Mouse (Mus musculus) heart, adult 11 months (tissue): ENCODE measurements around the gene Apobec2.

Experiments
- DNase-seq: peaks from one replicate; pipeline ENCODE4 v3.0.0; 2022

The Apobec2 gene

DNA sequence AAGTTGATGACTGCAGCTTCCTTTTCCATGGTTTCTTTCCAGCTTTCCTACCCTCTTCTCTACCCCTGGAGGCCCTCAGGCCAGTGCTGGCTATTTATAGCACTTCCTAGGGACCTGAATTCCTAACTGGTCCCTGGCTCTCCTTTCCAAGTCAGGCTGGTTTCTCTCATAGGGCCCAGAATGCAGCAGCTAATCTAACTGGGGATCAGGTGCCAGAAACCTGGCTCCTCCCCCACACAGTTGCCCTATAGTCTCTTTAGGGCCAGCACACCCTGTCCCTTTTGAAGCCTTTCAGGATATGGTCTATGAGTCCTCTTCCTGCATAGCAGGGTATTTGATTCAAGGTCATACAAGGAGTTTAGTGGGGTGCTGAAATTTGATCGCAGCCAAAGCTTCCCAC is 3.8 kb upstream of the Apobec2 start:
- DNase-seq: peak; percentile 96

DNA sequence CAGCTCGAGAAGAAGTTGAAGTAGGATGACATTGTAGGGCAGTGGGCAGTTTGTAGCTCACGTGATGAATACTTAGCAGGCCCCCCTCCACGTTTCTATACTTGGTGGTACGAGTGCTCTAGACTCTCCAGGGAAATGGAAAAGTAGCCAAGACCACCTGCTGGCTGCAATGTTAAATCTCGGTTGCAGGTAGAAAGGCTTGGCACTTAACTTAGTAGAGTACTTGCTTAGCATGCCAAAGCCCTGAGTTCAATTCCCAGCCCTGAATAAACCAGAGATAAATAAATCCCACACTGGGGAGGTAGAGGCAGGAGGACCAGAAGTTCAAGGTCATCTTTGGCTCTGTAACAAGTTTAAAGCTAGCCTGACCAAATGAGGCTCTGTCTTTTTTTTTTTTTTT is 1.7 kb upstream of the Apobec2 start:
- DNase-seq: no peak

DNA sequence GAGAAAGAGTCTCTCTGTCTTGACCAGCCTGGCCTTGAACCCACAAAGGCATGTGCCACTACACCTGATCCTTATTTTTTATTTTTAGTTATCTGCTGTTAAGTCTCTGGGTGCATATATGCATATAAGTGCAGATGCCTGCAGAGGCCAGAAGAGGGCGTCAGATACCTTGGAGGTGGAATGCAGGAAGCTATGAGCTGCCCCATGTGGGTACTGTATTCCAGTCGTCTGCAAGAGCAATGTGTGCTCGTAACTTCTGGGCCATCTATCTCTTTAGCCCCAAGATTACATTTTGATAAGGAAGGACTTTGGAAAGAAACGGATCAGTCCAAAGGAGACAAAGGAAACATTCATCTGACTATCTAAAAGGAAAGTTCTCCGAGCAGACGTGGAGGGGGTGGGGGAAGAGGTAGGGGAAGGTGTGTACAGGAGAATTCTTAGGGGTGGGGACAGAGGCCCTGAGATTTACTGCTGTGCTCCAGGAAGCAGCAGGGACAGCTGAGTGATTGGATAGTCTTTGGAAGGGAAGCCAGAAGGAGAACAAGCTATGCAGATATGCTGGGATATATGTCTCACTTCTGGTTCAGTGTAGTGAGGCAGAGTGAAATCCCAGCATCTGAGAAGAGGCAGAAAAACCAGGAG is 1.1 kb upstream of the Apobec2 start:
- no peak for DNase-seq

DNA sequence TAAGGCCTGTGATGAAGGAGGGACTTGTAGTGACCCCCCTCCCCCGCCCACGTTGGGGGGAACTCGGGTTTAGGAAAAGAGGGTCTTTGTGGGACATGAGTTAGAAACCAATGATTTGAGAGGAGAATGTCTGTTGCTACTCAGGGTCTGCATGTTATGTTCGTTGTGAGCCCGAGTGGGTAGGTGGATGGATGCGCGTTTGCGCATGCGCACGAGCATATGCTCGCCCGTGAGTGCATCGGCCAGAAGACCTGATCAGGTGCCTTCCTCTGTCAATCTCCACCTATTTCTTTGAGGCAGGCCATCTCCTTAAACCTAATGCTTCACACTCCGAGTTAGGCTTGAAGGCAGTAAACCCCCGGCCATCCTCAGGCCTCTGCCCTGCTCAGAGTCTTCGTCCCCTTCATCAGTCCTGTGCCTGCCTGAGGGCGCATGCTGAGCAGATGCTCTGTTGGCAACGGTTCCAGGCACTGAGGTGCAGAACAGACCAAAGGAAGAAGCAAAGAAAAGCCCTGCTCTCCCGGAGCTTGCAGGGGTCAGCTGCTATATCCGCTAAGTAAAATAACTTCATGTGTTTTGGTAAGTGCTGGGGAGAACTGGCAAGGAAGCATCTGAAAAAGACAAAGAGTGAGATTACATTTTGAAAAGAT is 401 bp upstream of the Apobec2 start:
- DNase-seq: no peak

DNA sequence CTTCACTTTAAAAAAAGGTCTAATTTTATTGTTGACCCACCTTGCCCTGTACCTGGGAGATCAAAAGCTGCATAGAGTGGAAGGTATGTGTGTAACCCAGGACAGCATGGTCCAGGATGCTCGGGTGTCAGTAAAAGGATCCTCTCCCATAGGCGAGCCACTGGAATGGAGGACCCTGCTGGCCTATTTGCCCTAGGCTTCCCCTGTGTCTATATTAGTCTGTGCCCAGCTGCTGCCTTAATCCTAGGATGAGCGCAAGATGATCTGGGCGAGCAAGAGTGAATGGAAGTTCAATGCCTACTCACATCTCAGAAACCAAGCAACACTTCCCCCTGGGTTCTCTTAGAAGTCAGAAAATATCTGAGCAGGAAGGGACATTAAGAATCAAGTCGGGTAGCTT is 1.7 kb downstream of the Apobec2 start:
- DNase-seq: no peak

DNA sequence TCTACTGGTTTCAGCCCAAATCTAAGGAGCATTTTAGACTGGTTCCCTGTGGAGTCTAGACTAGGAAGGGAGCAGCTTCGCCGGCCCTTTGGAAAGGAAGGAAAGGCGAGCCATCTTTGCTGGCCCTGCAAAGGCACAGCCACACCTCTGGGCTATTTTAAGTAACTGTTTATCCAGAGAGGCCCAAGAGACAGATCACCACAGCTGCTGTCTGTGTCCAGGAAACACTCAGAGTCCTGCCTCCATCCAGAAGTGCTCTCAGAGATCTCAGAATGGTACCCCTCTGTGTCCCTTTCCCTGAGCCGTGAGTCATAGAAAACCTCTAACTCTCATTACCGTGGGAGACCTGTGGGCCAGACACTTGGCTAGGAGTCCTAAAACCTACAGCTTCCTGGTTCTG is 2.3 kb downstream of the Apobec2 start:
- peak; percentile 96 for DNase-seq

DNA sequence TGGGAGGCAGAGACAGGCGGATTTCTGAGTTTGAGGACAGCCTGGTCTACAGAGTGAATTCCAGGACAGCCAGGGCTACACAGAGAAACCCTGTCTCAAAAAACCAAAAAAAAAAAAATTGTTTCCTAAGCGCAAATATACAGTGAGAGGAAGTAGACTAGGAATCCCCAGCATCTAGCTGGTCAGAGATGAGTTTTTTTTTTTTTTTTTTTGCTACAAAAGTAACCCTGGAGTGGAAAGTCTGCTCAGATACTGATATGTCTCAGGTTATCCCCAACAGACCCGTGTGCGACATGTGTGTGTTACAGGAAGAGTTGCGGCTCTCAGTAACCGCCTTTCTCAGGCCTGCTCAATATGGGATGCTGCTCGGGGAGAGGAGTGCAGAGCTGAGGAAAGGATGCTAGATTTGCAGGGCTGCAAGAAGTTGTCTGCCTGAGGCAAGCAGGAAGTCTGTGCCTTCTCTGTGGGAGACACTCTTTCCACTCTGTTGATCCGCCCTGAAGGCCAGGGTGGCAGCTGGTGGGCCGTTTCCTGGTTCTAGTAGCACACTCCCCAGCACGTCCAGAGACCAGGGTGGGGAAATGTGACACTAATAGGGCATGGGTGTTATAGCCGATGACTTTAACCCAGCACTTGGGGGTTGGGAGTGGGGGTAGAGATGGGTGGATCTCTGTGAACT is 4.7 kb downstream of the Apobec2 start:
- no peak for DNase-seq

DNA sequence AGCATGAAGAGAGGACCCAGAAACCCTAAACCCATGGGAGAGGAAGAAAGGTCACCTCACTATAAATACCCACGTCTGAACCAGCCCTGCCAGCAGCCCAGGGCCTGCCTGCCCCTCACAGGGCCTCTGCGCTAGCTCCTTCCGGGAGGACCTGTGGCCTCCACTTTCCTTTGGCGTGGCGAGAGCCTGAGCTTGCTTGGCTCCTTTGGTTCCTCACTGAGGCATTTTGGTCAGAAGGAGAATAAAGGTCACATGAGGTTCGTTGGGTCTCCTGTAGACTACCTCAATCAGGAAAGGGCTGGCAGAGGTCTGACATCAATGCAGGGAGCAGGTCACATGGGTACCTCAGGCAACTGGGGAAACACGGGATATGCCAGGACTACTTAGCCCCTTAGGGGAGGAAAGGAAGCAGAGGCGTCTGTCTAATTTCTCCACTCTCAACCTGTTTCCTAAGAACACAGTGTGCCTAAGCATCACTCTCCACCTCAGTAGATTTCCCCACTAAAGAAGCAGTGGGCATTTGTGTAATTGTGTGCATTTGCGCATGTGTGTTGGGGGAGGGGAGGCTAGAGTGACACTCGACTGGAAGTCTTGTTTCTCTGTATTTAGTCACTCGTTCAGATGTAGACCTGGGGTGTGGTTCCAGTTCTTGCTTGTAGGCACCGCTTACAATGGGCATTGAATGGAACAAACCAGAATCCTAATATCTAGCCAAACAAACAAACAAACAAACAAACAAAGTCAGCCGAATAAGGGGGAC is 5.6 kb downstream of the Apobec2 start:
- peak; percentile 96 for DNase-seq

DNA sequence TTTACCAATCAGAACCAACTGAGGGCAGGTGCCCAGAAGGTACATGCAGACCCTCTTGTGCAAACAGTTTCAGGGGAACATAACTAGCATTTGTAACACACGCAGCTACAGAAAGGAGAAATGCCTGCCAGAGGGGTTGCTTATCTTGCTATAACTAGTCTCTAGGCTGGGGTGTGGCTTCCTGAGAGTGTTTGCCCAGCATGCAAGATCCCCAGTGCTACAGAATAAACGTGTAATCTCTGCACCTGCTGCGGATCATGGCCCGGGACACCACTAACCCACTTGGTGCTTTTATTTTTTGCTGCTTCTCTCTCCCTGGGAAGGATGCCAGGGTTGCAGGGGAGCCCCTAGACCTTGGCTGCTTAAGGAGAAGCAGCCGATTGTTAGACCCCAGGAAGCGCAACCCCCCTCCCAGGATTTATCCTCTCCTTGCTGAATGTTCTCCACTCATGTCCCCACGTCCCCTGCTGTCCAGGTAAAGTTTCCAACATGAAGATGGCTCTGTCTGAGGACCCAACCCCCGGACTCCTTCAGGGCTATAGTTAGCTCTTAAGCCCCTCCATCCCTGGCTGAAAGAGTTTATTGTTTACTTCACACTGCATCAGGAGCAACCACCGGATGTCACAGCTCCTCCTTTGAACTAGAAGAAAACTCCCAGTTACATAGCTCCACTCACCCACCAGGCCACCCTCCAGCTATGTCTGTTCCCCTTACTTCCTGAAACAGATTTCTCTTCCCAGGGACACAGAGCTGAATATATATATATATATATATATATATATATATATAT is 6.7 kb downstream of the Apobec2 start:
- peak; percentile 92 for DNase-seq

DNA sequence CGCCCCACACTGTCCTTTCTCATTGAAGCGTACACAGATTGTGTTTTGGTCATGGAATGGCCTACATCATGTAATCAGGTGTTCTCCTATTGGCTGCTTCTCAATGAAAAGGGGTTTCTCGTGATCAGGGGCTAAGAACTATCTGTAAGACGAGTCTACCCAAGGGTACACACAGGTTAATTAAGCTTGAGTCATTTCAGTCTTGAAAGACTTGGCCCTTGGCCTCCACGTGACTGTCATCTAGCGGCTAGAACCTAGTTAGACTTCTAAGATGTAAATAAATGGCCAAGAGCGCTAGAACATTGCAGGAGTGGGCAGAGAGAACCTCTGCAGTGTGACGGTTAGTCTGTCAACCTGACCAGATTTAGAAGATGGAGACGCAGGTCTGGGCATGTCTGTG is 8.5 kb downstream of the Apobec2 start:
- DNase-seq: no peak

DNA sequence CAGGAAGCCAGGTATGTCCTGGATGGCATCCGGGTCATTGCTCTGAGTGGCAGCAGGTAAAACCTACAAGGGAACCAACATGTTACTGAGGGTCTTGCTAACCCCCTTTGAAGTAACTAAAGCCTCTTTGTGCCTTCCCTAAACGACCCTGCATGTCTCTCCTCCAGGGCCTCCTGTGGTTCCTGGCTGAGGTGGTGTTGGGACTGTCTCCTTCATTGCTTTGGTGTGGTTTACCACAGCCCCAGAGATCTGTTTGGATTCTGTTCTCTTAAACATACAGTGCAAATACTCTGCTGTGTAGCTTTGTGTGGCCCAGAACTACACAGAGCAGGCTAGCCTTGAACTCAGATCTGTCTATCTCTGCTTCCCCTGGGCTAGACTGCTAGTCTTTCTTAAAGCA is 13.2 kb downstream of the Apobec2 start:
- DNase-seq: peak; percentile 55

DNA sequence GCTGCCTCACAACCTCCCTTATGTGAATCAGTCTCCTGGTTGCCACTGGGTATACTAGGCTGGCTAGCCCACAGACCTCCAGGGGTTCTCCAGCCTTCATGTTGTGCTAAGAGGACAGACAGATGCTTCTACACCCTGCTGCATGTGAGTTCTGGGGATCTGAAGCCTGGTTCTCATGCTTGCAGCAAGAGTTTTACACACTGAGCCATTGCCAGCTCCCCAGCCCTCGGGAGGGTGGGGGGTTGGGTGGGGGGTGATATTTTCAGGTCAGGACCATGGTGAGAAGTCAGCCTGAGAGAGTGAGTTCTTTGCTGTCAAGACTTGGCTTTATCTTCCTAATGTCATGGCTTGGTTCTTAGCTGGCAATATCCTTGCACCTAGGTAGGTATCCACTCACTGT is 13.9 kb downstream of the Apobec2 start:
- peak; percentile 86 for DNase-seq

DNA sequence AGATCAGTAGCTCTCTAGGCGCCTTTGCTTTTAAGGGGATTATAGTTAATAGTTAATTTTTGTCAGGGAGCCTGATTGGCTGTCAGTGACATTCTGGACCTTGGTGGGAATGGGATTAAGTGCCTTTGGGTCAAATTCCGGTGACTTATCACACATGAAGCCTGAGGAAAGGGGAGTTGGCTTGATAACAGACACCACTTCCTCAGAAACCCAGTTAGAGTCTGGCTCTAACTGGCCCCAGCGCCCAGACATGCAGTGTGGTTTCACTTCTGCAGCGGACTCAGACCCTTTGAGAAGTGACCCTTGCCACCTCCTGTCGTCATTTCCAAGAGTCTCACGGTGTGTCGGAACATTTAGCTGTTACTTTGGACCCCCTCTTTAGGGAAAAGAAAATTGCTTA is 14.6 kb downstream of the Apobec2 start:
- peak; percentile 95 for DNase-seq

DNA sequence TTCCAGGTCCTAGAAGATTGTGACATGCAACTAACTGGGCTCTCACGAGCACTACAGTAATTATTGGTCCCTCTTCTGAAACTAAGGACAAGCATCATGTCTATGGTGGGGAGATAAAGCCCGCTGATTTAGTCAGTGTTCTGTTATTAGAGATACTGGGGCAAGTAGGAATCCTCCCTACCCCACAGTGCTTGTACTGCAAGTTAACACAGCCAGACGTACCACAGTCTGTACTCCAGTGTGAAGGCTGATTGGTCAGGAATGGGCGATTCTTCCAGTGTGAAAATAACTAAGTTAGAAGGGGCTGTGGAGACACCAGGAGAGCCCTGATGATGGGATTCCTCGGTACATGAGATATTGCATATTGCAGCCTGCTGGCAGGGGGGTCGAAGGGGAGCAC is 15.2 kb downstream of the Apobec2 start:
- DNase-seq: no peak

DNA sequence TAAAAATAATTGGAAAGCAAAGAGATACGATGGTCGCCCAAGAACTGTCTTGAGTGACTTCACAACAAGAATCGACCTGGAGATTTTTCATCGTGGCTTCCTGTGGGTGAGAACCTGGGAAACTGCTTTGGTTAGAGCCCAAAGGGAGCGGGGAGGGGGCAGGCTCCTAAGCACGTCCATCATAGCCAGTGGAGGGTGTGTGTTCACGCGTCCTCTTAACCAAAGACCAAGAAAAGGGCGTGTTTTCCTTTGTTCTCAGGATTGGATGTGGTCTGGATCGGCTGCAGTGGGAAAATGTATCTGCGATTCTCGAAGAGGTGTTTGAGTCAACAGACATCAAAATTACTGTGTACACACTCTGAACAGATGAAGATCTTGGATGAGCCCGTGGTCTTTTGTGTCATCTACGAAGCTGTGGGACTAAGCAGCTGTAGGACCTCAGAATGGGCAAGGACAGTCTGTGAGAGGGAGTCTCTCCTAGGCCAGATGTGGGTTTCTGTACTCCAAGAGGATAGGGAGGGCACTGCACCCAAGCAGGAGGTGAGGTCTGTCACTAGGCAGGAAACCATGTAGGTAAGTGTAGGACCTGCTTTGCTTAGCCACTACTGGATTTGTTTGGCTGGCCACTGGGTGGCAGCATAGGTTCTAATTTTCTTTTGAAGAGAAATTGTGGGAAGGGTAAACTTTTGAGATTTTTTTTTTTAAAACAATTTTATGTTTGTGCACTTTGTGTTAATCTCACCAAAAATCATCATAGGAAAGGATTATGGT is 16.1 kb downstream of the Apobec2 start:
- DNase-seq: peak; percentile 94

DNA sequence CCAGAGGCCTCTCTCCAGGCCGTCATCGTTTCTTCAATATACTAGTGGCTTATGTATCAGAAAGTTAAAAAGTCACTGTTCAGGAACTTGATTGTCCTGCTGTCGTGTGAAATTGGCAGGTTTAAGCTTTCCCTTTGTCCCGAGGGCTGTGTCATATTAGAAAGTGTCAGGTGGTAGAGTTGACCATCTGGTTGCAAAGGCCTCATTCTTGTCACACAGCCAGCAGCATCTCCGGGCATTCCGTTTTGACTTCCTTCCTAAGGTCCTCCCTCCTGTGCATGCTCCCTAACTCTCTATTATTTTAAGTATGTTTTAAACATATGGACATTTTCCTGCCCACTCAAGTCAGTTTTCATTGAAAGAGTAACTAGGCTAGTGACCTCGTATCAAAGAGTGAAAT is 16.7 kb downstream of the Apobec2 start:
- peak; percentile 93 for DNase-seq

DNA sequence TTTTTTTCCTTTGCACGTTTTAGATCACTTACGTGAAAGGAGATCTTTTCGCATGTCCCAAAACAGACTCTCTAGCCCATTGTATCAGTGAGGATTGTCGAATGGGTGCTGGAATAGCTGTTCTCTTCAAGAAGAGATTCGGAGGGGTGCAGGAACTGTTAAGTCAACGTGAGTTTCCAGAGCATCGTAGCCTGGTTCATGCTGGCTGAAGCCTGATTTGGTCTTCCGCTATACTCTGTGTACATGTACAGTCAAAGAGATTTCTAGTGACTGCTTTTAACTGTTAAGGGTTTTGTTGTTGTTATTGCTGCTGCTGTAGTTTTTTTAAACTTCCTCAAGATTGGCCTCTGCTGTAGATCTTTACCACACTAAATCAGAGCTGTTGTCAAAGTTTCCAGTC is 21.5 kb downstream of the Apobec2 start:
- no peak for DNase-seq

DNA sequence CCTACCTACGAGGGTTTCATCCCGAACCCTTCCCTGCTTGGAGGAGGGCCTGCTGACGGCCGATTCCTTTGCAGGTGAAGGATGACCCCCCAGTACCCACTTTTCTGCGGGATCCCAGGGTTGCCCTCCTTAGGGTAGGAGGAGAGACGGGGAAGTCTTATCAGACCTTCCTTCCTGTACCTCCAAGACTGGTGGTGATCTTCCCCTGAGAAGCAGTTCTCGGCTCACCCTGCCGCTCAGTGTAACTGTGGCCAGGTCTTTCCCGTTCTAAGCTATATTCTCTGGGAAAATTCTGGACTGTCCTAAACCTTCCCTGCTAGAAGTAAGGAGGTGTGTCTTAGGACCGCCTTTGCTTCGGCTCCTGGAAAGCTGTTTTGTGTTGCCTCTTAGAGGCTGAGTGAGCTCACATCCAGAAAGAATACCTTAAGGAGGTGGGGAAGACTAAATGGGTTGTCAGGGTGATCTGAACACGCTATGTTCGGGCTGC is 22.4 kb downstream of the Apobec2 start:
- DNase-seq: no peak

DNA sequence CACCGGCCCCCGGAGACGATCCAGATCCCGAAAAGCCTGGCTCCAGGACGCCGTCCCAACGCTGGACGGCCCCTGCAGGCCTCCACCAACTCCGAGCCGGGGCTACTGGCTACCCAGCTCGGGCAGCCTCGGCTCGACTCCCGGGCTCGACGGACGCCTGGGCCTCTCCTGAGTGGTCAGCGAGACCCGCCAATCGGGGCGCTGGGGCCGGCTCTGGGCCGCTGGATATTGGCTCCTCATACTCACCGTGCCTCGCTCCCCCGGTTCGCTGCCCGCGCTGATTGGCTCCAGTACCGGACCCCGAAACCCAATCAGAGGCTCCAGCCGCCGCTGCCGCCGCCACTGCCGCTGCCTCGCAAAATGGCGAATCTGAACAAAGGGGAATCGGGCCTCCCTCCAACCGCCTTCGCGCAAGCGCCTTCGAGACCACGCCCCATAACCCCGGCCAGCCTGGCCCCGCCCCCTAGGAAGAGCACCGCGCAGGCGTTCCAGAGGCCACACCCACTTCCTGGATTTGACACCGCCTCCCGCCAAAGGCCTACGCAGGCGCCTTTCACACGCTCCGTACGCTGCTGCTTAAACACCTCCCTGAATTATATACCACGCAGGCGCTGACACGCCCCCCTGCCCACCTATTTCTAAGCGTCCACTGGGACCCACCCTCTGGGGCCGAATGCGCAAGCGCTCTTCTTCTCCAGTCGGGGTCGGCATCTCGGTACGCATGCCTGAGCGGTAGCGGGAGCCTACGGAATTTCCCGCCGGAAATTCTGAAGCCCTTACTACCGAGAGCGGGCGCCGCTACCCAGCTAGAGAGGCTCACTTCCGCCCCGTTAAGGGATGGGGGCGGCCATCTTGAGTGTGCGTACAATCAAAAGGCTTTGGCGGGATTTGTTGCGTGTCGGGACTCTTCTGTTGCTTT is 23.1 kb downstream of the Apobec2 start, which contains the start of the genes Nfya and Oard1:
Nfya (minus strand) TSS at position 527 of the 919 bp plus-strand sequence.
Oard1 (plus strand) TSS at position 635 of the 919 bp plus-strand sequence.
- peak; percentile 100 for DNase-seq

DNA sequence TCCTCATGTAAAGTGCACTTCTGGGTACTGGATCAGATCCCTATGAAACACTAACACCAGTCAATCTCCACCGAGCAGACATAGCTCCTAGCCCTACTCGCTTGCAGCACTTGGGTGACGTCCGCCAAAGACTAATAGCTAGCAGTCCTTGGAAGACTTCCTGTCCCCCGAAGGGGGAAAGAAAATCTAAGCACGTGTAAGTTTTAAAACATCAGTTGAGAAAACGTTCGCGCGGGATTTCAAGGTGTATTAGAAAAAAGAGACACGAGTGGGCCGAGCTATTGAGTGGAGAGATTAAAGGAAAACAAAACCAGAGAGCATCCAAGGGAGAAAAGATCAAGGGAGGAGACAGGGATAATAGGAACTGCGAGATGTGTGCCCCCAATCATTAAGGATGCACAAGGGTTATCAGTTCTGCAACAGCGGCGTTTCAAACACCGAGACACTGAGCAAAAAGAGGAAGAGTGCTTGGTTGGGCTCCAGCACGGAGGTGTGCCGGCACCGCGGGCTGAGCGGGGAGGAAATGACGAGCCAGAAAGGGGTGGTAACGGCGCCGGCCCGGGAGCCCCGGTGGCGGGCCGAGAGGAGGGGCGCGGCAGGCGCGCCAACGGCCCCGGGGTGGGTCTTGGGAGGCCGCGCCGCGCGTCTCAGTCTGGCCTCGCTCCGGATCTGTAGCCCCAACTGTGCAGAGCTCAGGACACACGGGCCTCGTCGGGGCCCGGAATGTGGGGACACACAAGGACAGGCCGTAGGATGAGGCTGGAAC is 24.0 kb downstream of the Apobec2 start:
- peak; percentile 99 for DNase-seq
